In the genomic region with DNA sequence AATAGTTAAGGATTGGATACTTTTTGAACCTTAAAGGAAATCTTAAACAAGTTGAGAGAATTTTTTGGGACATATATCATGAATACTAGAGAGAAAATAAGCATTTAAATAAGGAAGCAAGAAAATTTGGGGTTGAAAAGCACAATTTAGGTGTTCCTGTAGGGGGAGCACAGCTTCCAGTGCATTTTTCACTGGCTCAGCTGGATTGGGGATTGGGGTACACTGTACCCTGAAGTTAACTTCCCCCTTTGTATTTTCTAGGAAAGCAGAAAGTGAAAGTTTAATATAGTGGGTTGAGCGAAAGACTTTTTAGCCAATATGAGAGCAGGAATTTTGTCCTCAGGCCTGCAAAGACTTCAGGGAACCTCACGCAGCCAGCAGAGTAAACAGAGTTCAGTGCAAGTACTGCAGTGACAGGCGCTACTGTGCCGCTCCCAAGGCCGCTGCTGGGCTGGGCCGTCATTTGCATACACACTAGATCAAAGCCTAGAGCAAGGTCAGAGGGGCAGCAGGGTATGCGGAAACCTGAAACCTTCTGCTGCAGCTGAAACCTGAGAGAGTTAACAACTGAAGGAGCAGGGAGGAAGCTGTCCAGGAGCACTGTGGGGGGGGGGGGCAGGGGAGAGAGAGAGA, we compare ENCODE assay signal across 8 mouse cellular contexts.
DNase-seq lines count a peak whose midpoint lies in the region; ATAC-seq and TF ChIP-seq lines count a peak whose summit lies in the region.

No protein-coding gene starts in this region.

- no peak for TF ChIP-seq POLR2A in thymus, adult 2 months (IDR thresholded peaks at IDR 0.05; ENCODE audit: control insufficient read depth, extremely low read depth, insufficient read depth, low read length, poor library complexity)

- H3K27me3 ChIP-seq in limb, embryonic 11.5 days (ENCODE audit: control insufficient read depth, insufficient read depth, low read length): no peaks in the 10 kb centered on the region
- H3K27me3 ChIP-seq in midbrain, embryonic 14.5 days (ENCODE audit: control insufficient read depth, insufficient read depth, low read length): no peaks in the 10 kb centered on the region
- H3K27me3 ChIP-seq in thymus, adult 2 months (ENCODE audit: control insufficient read depth, insufficient read depth, low read length): no peaks in the 10 kb centered on the region

- no peaks in the 10 kb centered on the region for H3K4me1 ChIP-seq in limb, embryonic 11.5 days (ENCODE audit: control insufficient read depth, insufficient read depth, low read length)
- no peaks in the 10 kb centered on the region for H3K4me1 ChIP-seq in midbrain, embryonic 14.5 days (ENCODE audit: control insufficient read depth, insufficient read depth, low read length)
- H3K4me1 ChIP-seq in thymus, adult 2 months (replicated peaks; ENCODE audit: control insufficient read depth, insufficient read depth, low read length): no peaks in the 10 kb centered on the region

- peak; percentile 95 for ATAC-seq in limb, embryonic 11.5 days (ENCODE audit: insufficient number of reproducible peaks, low FRiP score, low TSS enrichment, low read depth)
- ATAC-seq in midbrain, embryonic 14.5 days (ENCODE audit: low FRiP score, low TSS enrichment): no peak

- no peak overlapping the region for H3K4me3 ChIP-seq in limb, embryonic 11.5 days (ENCODE audit: low read depth, low read length)
- no peak overlapping the region for H3K4me3 ChIP-seq in midbrain, embryonic 14.5 days (replicated peaks; ENCODE audit: low read depth, low read length)
- H3K4me3 ChIP-seq in thymus, adult 2 months (ENCODE audit: control insufficient read depth, insufficient read depth, low read length): no peak overlapping the region

- no peaks in the 10 kb centered on the region for H3K9me3 ChIP-seq in limb, embryonic 11.5 days (ENCODE audit: control insufficient read depth, low read length)
- no peaks in the 10 kb centered on the region for H3K9me3 ChIP-seq in midbrain, embryonic 14.5 days (ENCODE audit: control insufficient read depth, low read length)

- no peak overlapping the region for H3K9ac ChIP-seq in limb, embryonic 11.5 days (ENCODE audit: low read length)
- no peak overlapping the region for H3K9ac ChIP-seq in midbrain, embryonic 14.5 days (replicated peaks; ENCODE audit: low read length)

- peak; percentile 71 for DNase-seq in heart, adult 11 months
- no peak for DNase-seq in heart, postnatal 36 days
- peak; percentile 66 for DNase-seq in embryo, embryonic 9.5 days (ENCODE audit: extremely low spot score)
- DNase-seq in heart, postnatal 4 days: peak; percentile 13
- DNase-seq in limb, embryonic 11.5 days (ENCODE audit: low spot score): peak; percentile 71
- peak; percentile 27 for DNase-seq in midbrain, embryonic 14.5 days
- no peak for DNase-seq in thymus, adult 2 months
- DNase-seq in layer of hippocampus, adult 9-10 months (ENCODE audit: low spot score): no peak

- no peak for TF ChIP-seq CTCF in thymus, adult 2 months (IDR thresholded peaks at IDR 0.05; ENCODE audit: borderline replicate concordance, control insufficient read depth, extremely low read depth, insufficient read depth, low read length, poor library complexity)

- H3K36me3 ChIP-seq in limb, embryonic 11.5 days (ENCODE audit: control insufficient read depth, insufficient read depth, low read length): no peaks in the 10 kb centered on the region
- H3K36me3 ChIP-seq in midbrain, embryonic 14.5 days (ENCODE audit: control insufficient read depth, insufficient read depth, low read length): no peaks in the 10 kb centered on the region
- no peaks in the 10 kb centered on the region for H3K36me3 ChIP-seq in thymus, adult 2 months (ENCODE audit: control insufficient read depth, insufficient read depth, low read length)

- intact Hi-C loops in heart, postnatal 36 days (cut with DNase I): no loop called here

- H3K4me2 ChIP-seq in limb, embryonic 11.5 days (ENCODE audit: low read depth, severe bottlenecking): no peak overlapping the region
- peak overlapping the region; percentile 17 for H3K4me2 ChIP-seq in midbrain, embryonic 14.5 days (ENCODE audit: low read length)

- 6% methylated on average over 7 of the region's 7 CpGs for WGBS in limb, embryonic 11.5 days
- WGBS in midbrain, embryonic 14.5 days: 4% methylated on average over 7 of the region's 7 CpGs
- under 1% methylated on average over 7 of the region's 7 CpGs for WGBS in thymus, adult 2 months

- H3K27ac ChIP-seq in limb, embryonic 11.5 days (replicated peaks; ENCODE audit: low read depth, low read length): no peak overlapping the region
- no peak overlapping the region for H3K27ac ChIP-seq in midbrain, embryonic 14.5 days (replicated peaks; ENCODE audit: low read depth, low read length)
- no peak overlapping the region for H3K27ac ChIP-seq in thymus, adult 2 months (ENCODE audit: control insufficient read depth, insufficient read depth, low read length)

Comparison
In these comparisons a context has a peak if more than half of its experiments do, and no peak if none do; other contexts are left out.
1. DNase-seq: peak in heart, adult 11 months (single experiment), embryo, embryonic 9.5 days (single experiment), heart, postnatal 4 days (single experiment), limb, embryonic 11.5 days (single experiment) and midbrain, embryonic 14.5 days (single experiment); none in heart, postnatal 36 days (0 of 2), thymus, adult 2 months (single experiment) and layer of hippocampus, adult 9-10 months (single experiment).